In genomic region chr7:34725206-34725605, GRCm38 (mm10) we compare ENCODE assay signal across 25 mouse cellular contexts.
"Had no signal": no experiment of that assay in that cellular context is flagged by ENCODE, and none has a peak within 500 bp of the region (broad histone marks: within the 10 kb centered on the region; RNA-seq: fewer than 3 reads in every experiment).

No protein-coding gene starts in this region.

- H3K27me3 ChIP-seq: heart, embryonic 13.5 days; heart, embryonic 15.5 days; intestine, embryonic 15.5 days; limb, embryonic 12.5 days; liver, embryonic 12.5 days had no signal

- H3K9me3 ChIP-seq: heart, embryonic 13.5 days; heart, embryonic 15.5 days; intestine, embryonic 15.5 days; limb, embryonic 10.5 days; limb, embryonic 12.5 days; liver, embryonic 12.5 days had no signal

- H3K27ac ChIP-seq: gastrocnemius, adult 2 months; heart, adult 2 months; heart, embryonic 13.5 days; heart, embryonic 15.5 days; hindbrain, embryonic 14.5 days; intestine, embryonic 15.5 days; layer of hippocampus, adult 2 months; left cerebral cortex, adult 2 months; limb, embryonic 10.5 days; limb, embryonic 12.5 days; liver, embryonic 12.5 days had no signal

- H3K4me2 ChIP-seq: heart, embryonic 11.5 days; heart, embryonic 13.5 days; heart, embryonic 15.5 days; hindbrain, embryonic 14.5 days; intestine, embryonic 15.5 days; limb, embryonic 12.5 days; liver, embryonic 12.5 days had no signal

- DNase-seq: gastrocnemius, adult 2 months; gastrocnemius, postnatal 10 days; gastrocnemius, postnatal 25 days; heart, adult 11 months; heart, adult 2 months; heart, postnatal 14 days; heart, postnatal 36 days; kidney, adult 18-20 months; kidney, adult 8-10 months; kidney, postnatal 10 days; kidney, postnatal 25 days; kidney, postnatal 4 days had no signal

- H3K9ac ChIP-seq: heart, embryonic 13.5 days; heart, embryonic 15.5 days; hindbrain, embryonic 14.5 days; intestine, embryonic 15.5 days; limb, embryonic 12.5 days; liver, embryonic 12.5 days had no signal

- H3K4me3 ChIP-seq: gastrocnemius, adult 2 months; heart, adult 2 months; heart, embryonic 13.5 days; heart, embryonic 15.5 days; intestine, embryonic 15.5 days; layer of hippocampus, adult 2 months; left cerebral cortex, adult 2 months; limb, embryonic 10.5 days; limb, embryonic 12.5 days; liver, embryonic 12.5 days had no signal

- H3K36me3 ChIP-seq: heart, embryonic 13.5 days; heart, embryonic 15.5 days; intestine, embryonic 15.5 days; limb, embryonic 10.5 days; limb, embryonic 12.5 days; liver, embryonic 12.5 days had no signal

- H3K4me1 ChIP-seq: liver, embryonic 12.5 days had no signal

- ATAC-seq: hindbrain, embryonic 16.5 days; inflammation-experienced regulatory T-cells, adult 6 months; intestine, embryonic 15.5 days; intestine, postnatal 0 days; liver, embryonic 12.5 days had no signal
